Mouse (Mus musculus): ENCODE results near the gene Tmem256.

GRCm38 (mm10) chr11:69849884-69850283 is 11.6 kb downstream of the Tmem256 start:
- TF ChIP-seq CTCF (IDR thresholded peaks at IDR 0.05; ENCODE audit: low read depth) (no peak), EP300 (IDR thresholded peaks at IDR 0.05; ENCODE audit: low read depth) (no peak)

All from heart, postnatal 0 days (tissue).